Mouse (Mus musculus): Measurements from ENCODE around the gene Mfsd9.

GRCm38 (mm10) chr1:40789666-40790233 is 737 bp downstream of the Mfsd9 start:
- no peak for TF ChIP-seq GATA1 (IDR thresholded peaks at IDR 0.05; ENCODE audit: borderline replicate concordance, low read length)
- TF ChIP-seq FLI1 (IDR thresholded peaks at IDR 0.05; ENCODE audit: low read length) = no peak
